8 mouse cellular contexts compared by ENCODE assay signal in genomic region chr19:28974862-28975611, GRCm38 (mm10). TPM values are rescaled to one million over a fixed set of nuclear protein-coding genes. Genes with fewer than 3 reads are reported as not detected.
DNase-seq lines count a peak whose midpoint lies in the region; ATAC-seq and TF ChIP-seq lines count a peak whose summit lies in the region.

No protein-coding gene starts in this region.

- peak overlapping the region; percentile 69 for H3K4me2 ChIP-seq in forebrain, embryonic 12.5 days
- peak overlapping the region; percentile 79 for H3K4me2 ChIP-seq in heart, postnatal 0 days (ENCODE audit: low read depth, low read length)
- peak overlapping the region; percentile 37 for H3K4me2 ChIP-seq in liver, embryonic 14.5 days (ENCODE audit: low read depth)
- peak overlapping the region; percentile 76 for H3K4me2 ChIP-seq in neural tube, embryonic 12.5 days (replicated peaks)
- H3K4me2 ChIP-seq in stomach, postnatal 0 days (replicated peaks; ENCODE audit: low read depth): peak overlapping the region; percentile 62

- H3K4me1 ChIP-seq in forebrain, embryonic 12.5 days: no peaks in the 10 kb centered on the region; the same call in 1 of the 2 replicates
- H3K4me1 ChIP-seq in heart, postnatal 0 days (ENCODE audit: control insufficient read depth, insufficient read depth): no peaks in the 10 kb centered on the region
- H3K4me1 ChIP-seq in liver, embryonic 14.5 days (replicated peaks; ENCODE audit: control insufficient read depth in 2 of 2, insufficient read depth in 2 of 2, low read length in 1 of 2): no peaks in the 10 kb centered on the region
- H3K4me1 ChIP-seq in neural tube, embryonic 12.5 days: no peaks in the 10 kb centered on the region
- H3K4me1 ChIP-seq in stomach, postnatal 0 days (replicated peaks; ENCODE audit: control insufficient read depth, insufficient read depth): no peaks in the 10 kb centered on the region

- TF ChIP-seq EP300 in heart, postnatal 0 days (IDR thresholded peaks at IDR 0.05; ENCODE audit: low read depth): no peak
- TF ChIP-seq EP300 in liver, embryonic 14.5 days (IDR thresholded peaks at IDR 0.05; ENCODE audit: low read depth): no peak
- no peak for TF ChIP-seq EP300 in stomach, postnatal 0 days (optimal IDR thresholded peaks at IDR 0.05)

- H3K9ac ChIP-seq in forebrain, embryonic 12.5 days: peak overlapping the region; percentile 2; the same call in 1 of the 2 replicates
- no peak overlapping the region for H3K9ac ChIP-seq in heart, postnatal 0 days (replicated peaks; ENCODE audit: low read depth, low read length)
- no peak overlapping the region for H3K9ac ChIP-seq in liver, embryonic 14.5 days (replicated peaks)
- peak overlapping the region; percentile 40; the same call in 1 of the 2 replicates for H3K9ac ChIP-seq in neural tube, embryonic 12.5 days
- peak overlapping the region; percentile 43 for H3K9ac ChIP-seq in stomach, postnatal 0 days (ENCODE audit: low read length)

- no peaks in the 10 kb centered on the region for H3K36me3 ChIP-seq in forebrain, embryonic 12.5 days (replicated peaks)
- H3K36me3 ChIP-seq in heart, postnatal 0 days (replicated peaks; ENCODE audit: control insufficient read depth, insufficient read depth, low read length): no peaks in the 10 kb centered on the region
- H3K36me3 ChIP-seq in liver, embryonic 14.5 days (replicated peaks; ENCODE audit: control insufficient read depth, insufficient read depth, low read depth): no peaks in the 10 kb centered on the region
- no peaks in the 10 kb centered on the region for H3K36me3 ChIP-seq in neural tube, embryonic 12.5 days
- no peaks in the 10 kb centered on the region for H3K36me3 ChIP-seq in stomach, postnatal 0 days (ENCODE audit: control insufficient read depth, insufficient read depth, low read length)

- H3K27me3 ChIP-seq in forebrain, embryonic 12.5 days: peaks cover 8% of the 10 kb centered on the region
- H3K27me3 ChIP-seq in heart, postnatal 0 days (ENCODE audit: control insufficient read depth, insufficient read depth, low read length): no peaks in the 10 kb centered on the region; the same call in 1 of the 2 replicates
- peaks cover 7% of the 10 kb centered on the region for H3K27me3 ChIP-seq in liver, embryonic 14.5 days (ENCODE audit: control insufficient read depth, insufficient read depth, low read length)
- H3K27me3 ChIP-seq in neural tube, embryonic 12.5 days (replicated peaks): no peaks in the 10 kb centered on the region
- H3K27me3 ChIP-seq in stomach, postnatal 0 days (ENCODE audit: control insufficient read depth, insufficient read depth, low read length): no peaks in the 10 kb centered on the region

- DNase-seq in c-Kit-positive CD71-negative TER-119-negative erythroid progenitor cells, embryonic 14.5 days (ENCODE audit: low read depth): peak; percentile 30
- DNase-seq in heart, postnatal 0 days (ENCODE audit: low spot score): peak; percentile 47
- peak; percentile 88 to 95 for DNase-seq in kidney, postnatal 36 days
- DNase-seq in liver, embryonic 14.5 days (ENCODE audit: low read depth in 3 of 3, low spot score in 3 of 3): peak in 2 of 3 experiments; percentile 13 to 28
- DNase-seq in stomach, postnatal 0 days (ENCODE audit: low spot score): peak; percentile 86

- no peaks in the 10 kb centered on the region for H3K9me3 ChIP-seq in forebrain, embryonic 12.5 days
- H3K9me3 ChIP-seq in heart, postnatal 0 days (replicated peaks; ENCODE audit: control insufficient read depth, low read length): no peaks in the 10 kb centered on the region
- H3K9me3 ChIP-seq in liver, embryonic 14.5 days (ENCODE audit: control insufficient read depth, low read length): no peaks in the 10 kb centered on the region
- H3K9me3 ChIP-seq in neural tube, embryonic 12.5 days: no peaks in the 10 kb centered on the region
- H3K9me3 ChIP-seq in stomach, postnatal 0 days (ENCODE audit: control insufficient read depth, low read length): no peaks in the 10 kb centered on the region

- H3K4me3 ChIP-seq in forebrain, embryonic 12.5 days (replicated peaks): peak overlapping the region; percentile 39
- peak overlapping the region; percentile 41 for H3K4me3 ChIP-seq in heart, postnatal 0 days (ENCODE audit: low read depth, low read length)
- no peak overlapping the region for H3K4me3 ChIP-seq in liver, embryonic 14.5 days (ENCODE audit: insufficient read depth in 1 of 2, low read depth in 2 of 2, low read length in 2 of 2)
- peak overlapping the region; percentile 40 for H3K4me3 ChIP-seq in neural tube, embryonic 12.5 days
- H3K4me3 ChIP-seq in stomach, postnatal 0 days (ENCODE audit: low read depth, low read length): peak overlapping the region; percentile 29

- TF ChIP-seq CTCF in heart, postnatal 0 days (IDR thresholded peaks at IDR 0.05; ENCODE audit: low read depth): peak; percentile 82
- TF ChIP-seq CTCF in liver, embryonic 14.5 days (IDR thresholded peaks at IDR 0.05; ENCODE audit: low read depth): peak; percentile 91
- peak; percentile 87 for TF ChIP-seq CTCF in stomach, postnatal 0 days (IDR thresholded peaks at IDR 0.05; ENCODE audit: low read depth)

- 21% methylated on average over 35 of the region's 35 CpGs for WGBS in forebrain, embryonic 12.5 days
- 14% methylated on average over 35 of the region's 35 CpGs for WGBS in heart, postnatal 0 days
- 18% methylated on average over 35 of the region's 35 CpGs for WGBS in liver, embryonic 14.5 days (ENCODE audit: insufficient replicate concordance)
- WGBS in neural tube, embryonic 12.5 days: 19% methylated on average over 35 of the region's 35 CpGs
- 17% methylated on average over 35 of the region's 35 CpGs for WGBS in stomach, postnatal 0 days

- peak; percentile 88 for ATAC-seq in CD4-positive, CD25-positive, alpha-beta regulatory T cell, adult 4 months
- peak; percentile 83 for ATAC-seq in forebrain, embryonic 12.5 days (ENCODE audit: low FRiP score)
- ATAC-seq in heart, postnatal 0 days (ENCODE audit: insufficient read depth, low read depth): peak; percentile 58
- 0 out of 2 replicates have a peak, but pooled peaks have one; percentile 21 for ATAC-seq in liver, embryonic 14.5 days (ENCODE audit: insufficient read depth)
- ATAC-seq in neural tube, embryonic 12.5 days (ENCODE audit: low FRiP score, low read depth): peak; percentile 90
- ATAC-seq in stomach, postnatal 0 days (ENCODE audit: low FRiP score, low TSS enrichment): peak; percentile 81

- H3K27ac ChIP-seq in forebrain, embryonic 12.5 days: no peak overlapping the region
- no peak overlapping the region for H3K27ac ChIP-seq in heart, postnatal 0 days (ENCODE audit: low read depth)
- no peak overlapping the region for H3K27ac ChIP-seq in liver, embryonic 14.5 days
- no peak overlapping the region for H3K27ac ChIP-seq in neural tube, embryonic 12.5 days
- no peak overlapping the region for H3K27ac ChIP-seq in stomach, postnatal 0 days (replicated peaks)

RNA-seq across cellular contexts. Expression of gene 4430402I18Rik, which starts 7.4 kb away (rescaled TPM):
- 1 to 10 TPM in 1 of 2 experiments, not detected in 1; 1.6 TPM for polyA plus RNA-seq in CD4-positive, CD25-positive, alpha-beta regulatory T cell, adult 4 months (2017; shearing (Covaris generic))
- polyA plus RNA-seq in forebrain, embryonic 12.5 days (2016; fragmentation: Nextera tagmentation; extraction: Ambion mirVana): 0.37 and 1.3 TPM in 2 replicates
- total RNA-seq in heart, postnatal 0 days (2014; rRNA removed; ENCODE audit: low replicate concordance): 3.1 and 24.2 TPM in 2 replicates
- polyA plus RNA-seq in heart, postnatal 0 days (2015; fragmentation: Nextera tagmentation; extraction: Ambion mirVana): 19.1 and 28.4 TPM in 2 replicates
- 1.5 and 2.8 TPM in 2 replicates for polyA plus RNA-seq in liver, embryonic 14.5 days (2012; rRNA removed)
- 1.4 and 3.1 TPM in 2 replicates for polyA plus RNA-seq in liver, embryonic 14.5 days (2014; fragmentation: Nextera tagmentation; extraction: Ambion mirVana)
- 0.33 and 0.39 TPM in 2 replicates for polyA plus RNA-seq in neural tube, embryonic 12.5 days (2016; fragmentation: Nextera tagmentation; extraction: Ambion mirVana)
- polyA plus RNA-seq in stomach, postnatal 0 days (2015; fragmentation: Nextera tagmentation; extraction: Ambion mirVana): 0.84 and 1.3 TPM in 2 replicates

RNA-seq across cellular contexts. Expression of gene Plpp6, which starts 11.3 kb away (rescaled TPM):
- 1 to 10 TPM; 1.3 TPM for polyA plus RNA-seq in CD4-positive, CD25-positive, alpha-beta regulatory T cell, adult 4 months (2017; shearing (Covaris generic))
- polyA plus RNA-seq in forebrain, embryonic 12.5 days (2016; fragmentation: Nextera tagmentation; extraction: Ambion mirVana): 6.1 and 6.4 TPM in 2 replicates
- total RNA-seq in heart, postnatal 0 days (2014; rRNA removed; ENCODE audit: low replicate concordance): 8.8 and 13.0 TPM in 2 replicates
- polyA plus RNA-seq in heart, postnatal 0 days (2015; fragmentation: Nextera tagmentation; extraction: Ambion mirVana): 4.4 and 5.5 TPM in 2 replicates
- polyA plus RNA-seq in liver, embryonic 14.5 days (2012; rRNA removed): 1.3 and 1.5 TPM in 2 replicates
- 2.0 and 3.5 TPM in 2 replicates for polyA plus RNA-seq in liver, embryonic 14.5 days (2014; fragmentation: Nextera tagmentation; extraction: Ambion mirVana)
- polyA plus RNA-seq in neural tube, embryonic 12.5 days (2016; fragmentation: Nextera tagmentation; extraction: Ambion mirVana): 9.5 and 10.7 TPM in 2 replicates
- 18.2 and 19.6 TPM in 2 replicates for polyA plus RNA-seq in stomach, postnatal 0 days (2015; fragmentation: Nextera tagmentation; extraction: Ambion mirVana)

RNA-seq across cellular contexts. Expression of gene Cdc37l1, which starts 15.1 kb away (rescaled TPM):
- polyA plus RNA-seq in CD4-positive, CD25-positive, alpha-beta regulatory T cell, adult 4 months (2017; shearing (Covaris generic)): 10 to 100 TPM; 36.0 to 40.7 TPM
- polyA plus RNA-seq in forebrain, embryonic 12.5 days (2016; fragmentation: Nextera tagmentation; extraction: Ambion mirVana): 56.2 and 64.1 TPM in 2 replicates
- total RNA-seq in heart, postnatal 0 days (2014; rRNA removed; ENCODE audit: low replicate concordance): 90.6 and 98.7 TPM in 2 replicates
- polyA plus RNA-seq in heart, postnatal 0 days (2015; fragmentation: Nextera tagmentation; extraction: Ambion mirVana): 44.0 and 50.3 TPM in 2 replicates
- polyA plus RNA-seq in liver, embryonic 14.5 days (2012; rRNA removed): 5.8 and 8.3 TPM in 2 replicates
- polyA plus RNA-seq in liver, embryonic 14.5 days (2014; fragmentation: Nextera tagmentation; extraction: Ambion mirVana): 8.0 and 8.7 TPM in 2 replicates
- polyA plus RNA-seq in neural tube, embryonic 12.5 days (2016; fragmentation: Nextera tagmentation; extraction: Ambion mirVana): 55.4 and 57.7 TPM in 2 replicates
- 19.5 and 19.7 TPM in 2 replicates for polyA plus RNA-seq in stomach, postnatal 0 days (2015; fragmentation: Nextera tagmentation; extraction: Ambion mirVana)

Comparison
In these comparisons a context has a peak if more than half of its experiments do, and no peak if none do; other contexts are left out.
1. ATAC-seq: peak in every context shown above with its lines; median percentile 90 in neural tube, embryonic 12.5 days; 88 in CD4-positive, CD25-positive, alpha-beta regulatory T cell, adult 4 months; 83 in forebrain, embryonic 12.5 days; 81 in stomach, postnatal 0 days; 58 in heart, postnatal 0 days; 21 in liver, embryonic 14.5 days.
2. DNase-seq: peak in every context shown above with its lines; median percentile 92 in kidney, postnatal 36 days; 86 in stomach, postnatal 0 days; 47 in heart, postnatal 0 days; 30 in c-Kit-positive CD71-negative TER-119-negative erythroid progenitor cells, embryonic 14.5 days; 20 in liver, embryonic 14.5 days.
3. H3K4me3 ChIP-seq: peak in forebrain, embryonic 12.5 days (single experiment), heart, postnatal 0 days (single experiment), neural tube, embryonic 12.5 days (single experiment) and stomach, postnatal 0 days (single experiment); none in liver, embryonic 14.5 days (0 of 2).
4. H3K9ac ChIP-seq: peak in forebrain, embryonic 12.5 days (single experiment), neural tube, embryonic 12.5 days (single experiment) and stomach, postnatal 0 days (single experiment); none in heart, postnatal 0 days (single experiment) and liver, embryonic 14.5 days (single experiment).
5. Peak in every context shown above with its lines, with median percentiles within 50 percentile points of each other: H3K4me2 ChIP-seq and CTCF ChIP-seq.